Mouse (Mus musculus): ENCODE data around the gene Agxt2. TPM values are rescaled to one million over a fixed set of nuclear protein-coding genes. Genes with fewer than 3 reads are reported as not detected.
A peak's percentile ranks its signal among the peaks of the same experiment; 100 is the strongest.

The Agxt2 gene
- polyA plus RNA-seq, 1 experiment from 2014 or later = 4.9 TPM

- no peak for ATAC-seq
- H3K9ac ChIP-seq = no peak overlapping the region
- no peak overlapping the region for H3K4me3 ChIP-seq
- no peaks in the 10 kb centered on the region for H3K36me3 ChIP-seq
- H3K27ac ChIP-seq = no peak overlapping the region
- no peaks in the 10 kb centered on the region for H3K9me3 ChIP-seq (replicated peaks)
- no peak overlapping the region for H3K4me2 ChIP-seq
- no peaks in the 10 kb centered on the region for H3K4me1 ChIP-seq
- H3K27me3 ChIP-seq (replicated peaks) = no peaks in the 10 kb centered on the region
- 75% methylated on average over 3 of the region's 3 CpGs for WGBS (ENCODE audit: insufficient replicate concordance)
Observed at GRCm38 (mm10) chr15:10379757-10380458, 21.6 kb downstream of the Agxt2 start.

DNA sequence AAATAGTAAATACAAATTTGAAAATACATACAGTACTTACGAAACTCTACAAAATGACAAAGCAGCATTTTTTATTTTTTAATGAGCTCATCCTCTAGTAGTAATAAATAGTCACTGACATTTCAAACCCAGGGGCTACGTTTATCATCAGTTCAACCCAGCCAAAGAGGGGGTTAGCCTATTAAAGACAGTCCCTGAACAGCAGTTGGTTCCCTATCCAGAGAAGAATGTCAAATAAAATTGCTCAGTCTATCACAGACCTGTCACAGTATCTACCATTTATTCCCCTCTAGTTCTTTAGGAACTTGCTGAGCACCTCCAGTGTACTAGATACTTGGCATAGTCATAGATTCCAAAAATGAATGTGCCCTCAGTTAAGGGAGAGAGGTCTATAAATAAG is 28.9 kb downstream of the Agxt2 start:
- H3K36me3 ChIP-seq = no peaks in the 10 kb centered on the region
- no peak for ATAC-seq
- no peaks in the 10 kb centered on the region for H3K4me1 ChIP-seq
- WGBS (ENCODE audit: insufficient replicate concordance) = 56% methylated on average over 2 of the region's 2 CpGs
- no peaks in the 10 kb centered on the region for H3K27me3 ChIP-seq (replicated peaks)
- no peak overlapping the region for H3K4me2 ChIP-seq
- H3K4me3 ChIP-seq = no peak overlapping the region
- H3K9ac ChIP-seq = no peak overlapping the region
- no peak overlapping the region for H3K27ac ChIP-seq
- no peaks in the 10 kb centered on the region for H3K9me3 ChIP-seq (replicated peaks)

GRCm38 (mm10) chr15:10399795-10400194 is 41.5 kb downstream of the Agxt2 start:
- no peak overlapping the region for H3K27ac ChIP-seq
- WGBS (ENCODE audit: insufficient replicate concordance) = 49% methylated on average over 2 of the region's 2 CpGs
- ATAC-seq = peak; percentile 84

DNA sequence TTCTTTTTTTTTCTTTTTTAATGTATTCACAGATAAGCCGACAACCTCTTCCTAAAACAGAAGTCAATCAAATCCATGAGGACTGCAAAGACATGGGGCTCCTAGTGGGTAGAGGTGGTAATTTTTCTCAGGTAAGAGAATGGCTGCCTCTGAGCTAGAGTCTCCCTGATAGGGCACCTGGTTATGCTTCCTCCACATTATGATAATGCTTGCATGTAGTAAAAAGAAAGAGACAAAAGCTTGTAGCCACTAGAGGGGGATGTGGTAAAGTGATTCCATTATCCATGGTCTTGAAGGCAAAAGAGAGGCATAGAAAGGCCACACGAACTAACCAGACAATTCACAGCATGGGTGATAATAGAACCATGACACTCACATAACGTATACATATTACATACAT is 42.1 kb downstream of the Agxt2 start:
- ATAC-seq = no peak

More at GRCm38 (mm10) chr15:10399795-10400194, 41.5 kb downstream of the Agxt2 start:
- H3K9ac ChIP-seq = no peak overlapping the region
- H3K9me3 ChIP-seq (replicated peaks) = 0 out of 2 replicates have a peak, but pooled peaks cover 5% of the 10 kb centered on the region
- no peak overlapping the region for H3K4me3 ChIP-seq
- H3K4me1 ChIP-seq = no peaks in the 10 kb centered on the region
- H3K4me2 ChIP-seq = no peak overlapping the region
- H3K27me3 ChIP-seq (replicated peaks) = no peaks in the 10 kb centered on the region
- H3K36me3 ChIP-seq = no peaks in the 10 kb centered on the region

DNA sequence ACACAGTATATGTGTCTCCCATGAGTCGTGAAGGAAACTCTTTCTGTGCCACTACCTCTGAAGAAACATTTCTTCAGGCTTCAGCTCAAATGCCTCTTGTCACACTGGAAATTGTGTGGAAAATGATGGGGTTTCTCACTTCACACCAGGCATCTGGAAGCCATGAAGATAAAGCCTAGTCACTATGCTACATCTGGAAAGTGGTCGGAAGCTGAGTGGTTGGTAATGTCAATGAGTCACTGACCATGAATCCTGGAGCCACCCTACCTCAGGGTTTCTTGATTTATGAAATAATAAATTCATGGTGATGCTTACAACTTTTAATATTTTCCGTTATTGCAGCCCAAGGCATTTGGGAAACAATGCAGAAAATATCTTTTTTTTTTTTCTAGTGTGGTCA is 51.5 kb downstream of the Agxt2 start:
- no peak overlapping the region for H3K4me3 ChIP-seq
- 70% methylated on average over 3 of the region's 3 CpGs for WGBS (ENCODE audit: insufficient replicate concordance)
- H3K4me1 ChIP-seq = no peaks in the 10 kb centered on the region
- no peaks in the 10 kb centered on the region for H3K9me3 ChIP-seq (replicated peaks)
- no peak overlapping the region for H3K4me2 ChIP-seq
- no peak overlapping the region for H3K27ac ChIP-seq
- H3K9ac ChIP-seq = no peak overlapping the region
- no peak for ATAC-seq
- H3K36me3 ChIP-seq = no peaks in the 10 kb centered on the region
- no peaks in the 10 kb centered on the region for H3K27me3 ChIP-seq (replicated peaks)

More for the DNA sequence above, 42.1 kb downstream of the Agxt2 start:
- no peak overlapping the region for H3K27ac ChIP-seq
- H3K36me3 ChIP-seq = no peaks in the 10 kb centered on the region
- H3K27me3 ChIP-seq (replicated peaks) = no peaks in the 10 kb centered on the region
- H3K9ac ChIP-seq = no peak overlapping the region
- no peak overlapping the region for H3K4me3 ChIP-seq
- H3K4me1 ChIP-seq = no peaks in the 10 kb centered on the region
- WGBS (ENCODE audit: insufficient replicate concordance) = 55% methylated on average over 3 of the region's 3 CpGs
- H3K4me2 ChIP-seq = no peak overlapping the region
- 0 out of 2 replicates have a peak, but pooled peaks cover 5% of the 10 kb centered on the region for H3K9me3 ChIP-seq (replicated peaks)

- H3K9ac ChIP-seq = no peak overlapping the region
- no peak overlapping the region for H3K4me3 ChIP-seq
- WGBS (ENCODE audit: insufficient replicate concordance) = 66% methylated on average over 2 of the region's 2 CpGs
- H3K36me3 ChIP-seq = no peaks in the 10 kb centered on the region
- H3K4me1 ChIP-seq = no peaks in the 10 kb centered on the region
- no peaks in the 10 kb centered on the region for H3K9me3 ChIP-seq (replicated peaks)
- no peaks in the 10 kb centered on the region for H3K27me3 ChIP-seq (replicated peaks)
- H3K27ac ChIP-seq = no peak overlapping the region
- no peak for ATAC-seq
- H3K4me2 ChIP-seq = no peak overlapping the region
Observed at GRCm38 (mm10) chr15:10410881-10411280, 52.5 kb downstream of the Agxt2 start.

DNA sequence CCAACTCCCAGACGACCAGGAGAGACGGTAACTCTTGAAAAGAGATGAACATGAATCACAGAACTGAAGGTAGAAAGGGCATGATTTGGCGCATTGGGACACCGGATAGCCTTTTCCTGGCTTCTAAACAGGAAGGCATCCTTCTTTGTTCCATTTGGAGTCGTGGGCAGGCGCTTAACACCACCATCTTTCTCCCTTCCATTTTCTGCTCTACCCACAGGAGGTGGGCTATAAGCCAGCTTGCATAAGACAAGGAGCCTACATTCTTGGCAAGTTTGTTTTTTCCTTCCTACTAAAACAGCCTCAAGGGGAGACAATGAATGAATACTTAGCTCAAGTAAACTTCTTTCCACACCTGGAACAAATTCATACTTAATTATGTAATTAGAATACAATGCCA is 55.3 kb downstream of the Agxt2 start:
- H3K36me3 ChIP-seq = no peaks in the 10 kb centered on the region

GRCm38 (mm10) chr15:10421138-10421784 is 62.9 kb downstream of the Agxt2 start:
- no peak for ATAC-seq
- H3K4me2 ChIP-seq = no peak overlapping the region
- no peak overlapping the region for H3K27ac ChIP-seq
- H3K9ac ChIP-seq = no peak overlapping the region
- no peaks in the 10 kb centered on the region for H3K36me3 ChIP-seq
- 52% methylated on average over 7 of the region's 7 CpGs for WGBS (ENCODE audit: insufficient replicate concordance)
- H3K9me3 ChIP-seq (replicated peaks) = no peaks in the 10 kb centered on the region
- no peak overlapping the region for H3K4me3 ChIP-seq
- no peaks in the 10 kb centered on the region for H3K4me1 ChIP-seq
- no peaks in the 10 kb centered on the region for H3K27me3 ChIP-seq (replicated peaks)

More for the DNA sequence above, 55.3 kb downstream of the Agxt2 start:
- H3K9ac ChIP-seq = no peak overlapping the region
- no peak for ATAC-seq
- no peak overlapping the region for H3K4me3 ChIP-seq
- no peaks in the 10 kb centered on the region for H3K9me3 ChIP-seq (replicated peaks)
- no peaks in the 10 kb centered on the region for H3K27me3 ChIP-seq (replicated peaks)
- no peaks in the 10 kb centered on the region for H3K4me1 ChIP-seq
- H3K27ac ChIP-seq = no peak overlapping the region
- 78% methylated on average over 6 of the region's 6 CpGs for WGBS (ENCODE audit: insufficient replicate concordance)
- H3K4me2 ChIP-seq = no peak overlapping the region

- Histone ChIP-seq H3K4me2 (no peak overlapping the region), H3K9ac (no peak overlapping the region), H3K36me3 (no peaks in the 10 kb centered on the region), H3K4me3 (no peak overlapping the region), H3K27me3 (replicated peaks) (no peaks in the 10 kb centered on the region), H3K9me3 (replicated peaks) (no peaks in the 10 kb centered on the region), H3K27ac (no peak overlapping the region), H3K4me1 (no peaks in the 10 kb centered on the region)
- WGBS (ENCODE audit: insufficient replicate concordance) = 74% methylated on average over 1 of the region's 1 CpGs
- no peak for ATAC-seq
Observed at GRCm38 (mm10) chr15:10421785-10422144, 63.4 kb downstream of the Agxt2 start.

DNA sequence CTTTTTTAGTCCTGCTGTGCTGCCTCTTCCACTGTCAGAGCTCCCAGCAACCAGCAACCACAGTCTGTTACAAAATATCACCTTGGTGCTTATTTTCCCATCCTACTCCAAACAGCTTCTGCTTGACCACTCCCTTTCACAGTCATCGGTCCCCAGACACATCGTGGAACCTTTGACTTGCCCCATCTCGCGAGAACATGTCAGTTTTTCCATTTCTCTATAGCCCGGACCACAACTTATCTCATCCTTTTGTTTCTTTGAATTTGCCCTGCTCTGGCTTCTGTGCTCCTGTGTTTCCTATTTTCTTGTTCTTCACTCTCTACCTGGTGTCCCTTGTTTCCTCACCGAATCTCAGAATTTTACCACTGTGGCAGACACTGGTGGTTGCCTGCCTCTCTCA is 67.8 kb downstream of the Agxt2 start:
- Histone ChIP-seq H3K36me3 (no peaks in the 10 kb centered on the region), H3K27me3 (replicated peaks) (no peaks in the 10 kb centered on the region), H3K9me3 (replicated peaks) (no peaks in the 10 kb centered on the region), H3K4me3 (no peak overlapping the region), H3K27ac (no peak overlapping the region), H3K9ac (no peak overlapping the region), H3K4me1 (no peaks in the 10 kb centered on the region), H3K4me2 (no peak overlapping the region)
- 74% methylated on average over 6 of the region's 6 CpGs for WGBS (ENCODE audit: insufficient replicate concordance)
- no peak for ATAC-seq

- H3K36me3 ChIP-seq = no peaks in the 10 kb centered on the region
- no peaks in the 10 kb centered on the region for H3K27me3 ChIP-seq (replicated peaks)
- H3K27ac ChIP-seq = no peak overlapping the region
- H3K9me3 ChIP-seq (replicated peaks) = no peaks in the 10 kb centered on the region
- no peak for ATAC-seq
- 75% methylated on average over 13 of the region's 13 CpGs for WGBS (ENCODE audit: insufficient replicate concordance)
- no peak overlapping the region for H3K4me2 ChIP-seq
- H3K9ac ChIP-seq = no peak overlapping the region
- H3K4me3 ChIP-seq = no peak overlapping the region
- no peaks in the 10 kb centered on the region for H3K4me1 ChIP-seq
Observed at GRCm38 (mm10) chr15:10426545-10427266, 68.4 kb downstream of the Agxt2 start.

DNA sequence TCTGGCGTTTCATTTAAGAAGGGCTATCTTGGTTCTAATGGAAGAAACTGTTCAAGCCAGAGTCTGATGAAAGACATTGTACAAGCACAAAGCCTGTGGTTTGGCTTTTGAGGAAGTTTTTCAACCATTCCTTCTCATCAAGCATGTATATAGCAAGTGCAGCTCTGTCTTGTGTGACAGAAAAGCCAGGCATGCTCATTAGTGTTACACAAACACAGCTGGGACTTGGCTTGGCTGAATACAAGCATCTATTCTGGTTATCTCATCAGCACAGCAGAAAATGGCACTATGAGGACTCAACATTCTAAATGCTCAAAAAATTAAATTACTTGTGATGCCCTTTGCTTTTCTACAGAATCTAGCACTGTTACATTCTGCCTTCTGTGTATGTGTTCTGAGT is 78.6 kb downstream of the Agxt2 start:
- 64% methylated on average over 1 of the region's 1 CpGs for WGBS (ENCODE audit: insufficient replicate concordance)

More for the DNA sequence above, 78.6 kb downstream of the Agxt2 start:
- Histone ChIP-seq H3K9me3 (replicated peaks) (no peaks in the 10 kb centered on the region), H3K27me3 (replicated peaks) (no peaks in the 10 kb centered on the region), H3K4me1 (no peaks in the 10 kb centered on the region), H3K27ac (no peak overlapping the region), H3K4me3 (no peak overlapping the region), H3K4me2 (no peak overlapping the region), H3K36me3 (peaks cover 5% of the 10 kb centered on the region), H3K9ac (no peak overlapping the region)
- ATAC-seq = no peak
